Mouse (Mus musculus): ENCODE results near the gene Dgcr2. TPM values are rescaled to one million over a fixed set of nuclear protein-coding genes. Genes with fewer than 3 reads are reported as not detected.

Gene Dgcr2
- polyA plus RNA-seq, 1 experiment from 2014 or later: 106 TPM

GRCm38 (mm10) chr16:17813173-17813572 lies 85.2 kb downstream of the Dgcr2 start:
- H3K27ac ChIP-seq: peak overlapping the region; percentile 30; the same call in 1 of the 2 replicates
- no peaks in the 10 kb centered on the region for H3K9me3 ChIP-seq (replicated peaks)
- peaks cover 71% of the 10 kb centered on the region for H3K27me3 ChIP-seq
- peaks cover 20% of the 10 kb centered on the region for H3K4me1 ChIP-seq
- 53% methylated on average over 4 of the region's 4 CpGs for WGBS
- no peak for ATAC-seq (ENCODE audit: low FRiP score)
- H3K4me3 ChIP-seq: no peak overlapping the region
- no peaks in the 10 kb centered on the region for H3K36me3 ChIP-seq
- H3K9ac ChIP-seq: no peak overlapping the region
- H3K4me2 ChIP-seq (replicated peaks): no peak overlapping the region

- Histone ChIP-seq H3K27ac (no peak overlapping the region), H3K27me3 (peaks cover 71% of the 10 kb centered on the region), H3K4me2 (replicated peaks) (no peak overlapping the region), H3K9me3 (replicated peaks) (no peaks in the 10 kb centered on the region), H3K4me3 (no peak overlapping the region), H3K9ac (no peak overlapping the region), H3K4me1 (peaks cover 30% of the 10 kb centered on the region), H3K36me3 (no peaks in the 10 kb centered on the region)
- 9% methylated on average over 5 of the region's 5 CpGs for WGBS
- no peak for ATAC-seq (ENCODE audit: low FRiP score)
Observed at GRCm38 (mm10) chr16:17812120-17812519, 86.2 kb downstream of the Dgcr2 start.

- H3K4me1 ChIP-seq: peaks cover 46% of the 10 kb centered on the region
- H3K9ac ChIP-seq: no peak overlapping the region
- H3K9me3 ChIP-seq (replicated peaks): no peaks in the 10 kb centered on the region
- peaks cover 73% of the 10 kb centered on the region for H3K27me3 ChIP-seq
- H3K4me2 ChIP-seq (replicated peaks): no peak overlapping the region
- no peaks in the 10 kb centered on the region for H3K36me3 ChIP-seq
- ATAC-seq (ENCODE audit: low FRiP score): no peak
- H3K4me3 ChIP-seq: no peak overlapping the region
- WGBS: 20% methylated on average over 7 of the region's 7 CpGs
- H3K27ac ChIP-seq: peak overlapping the region; percentile 50
Observed at GRCm38 (mm10) chr16:17809711-17810110, 88.7 kb downstream of the Dgcr2 start.

GRCm38 (mm10) chr16:17809125-17809524 lies 89.2 kb downstream of the Dgcr2 start:
- Histone ChIP-seq H3K9me3 (replicated peaks) (no peaks in the 10 kb centered on the region), H3K27me3 (peaks cover 74% of the 10 kb centered on the region), H3K4me3 (no peak overlapping the region), H3K27ac (no peak overlapping the region), H3K36me3 (no peaks in the 10 kb centered on the region), H3K4me2 (replicated peaks) (no peak overlapping the region), H3K9ac (no peak overlapping the region), H3K4me1 (peaks cover 52% of the 10 kb centered on the region)
- 82% methylated on average over 4 of the region's 4 CpGs for WGBS
- no peak for ATAC-seq (ENCODE audit: low FRiP score)

GRCm38 (mm10) chr16:17807192-17808009 lies 91.0 kb downstream of the Dgcr2 start:
- Histone ChIP-seq H3K4me3 (peak overlapping the region; percentile 54), H3K36me3 (no peaks in the 10 kb centered on the region), H3K9me3 (replicated peaks) (no peaks in the 10 kb centered on the region), H3K27me3 (peaks cover 75% of the 10 kb centered on the region), H3K4me2 (replicated peaks) (peak overlapping the region; percentile 92), H3K9ac (peak overlapping the region; percentile 76), H3K27ac (peak overlapping the region; percentile 76), H3K4me1 (peaks cover 69% of the 10 kb centered on the region)
- 3% methylated on average over 73 of the region's 73 CpGs for WGBS
- ATAC-seq (ENCODE audit: low FRiP score): peak; percentile 89

GRCm38 (mm10) chr16:17806581-17807191 lies 91.7 kb downstream of the Dgcr2 start:
- Histone ChIP-seq H3K4me1 (peaks cover 76% of the 10 kb centered on the region), H3K9ac (peak overlapping the region; percentile 76), H3K4me3 (peak overlapping the region; percentile 54), H3K9me3 (replicated peaks) (no peaks in the 10 kb centered on the region), H3K27me3 (peaks cover 82% of the 10 kb centered on the region), H3K27ac (peak overlapping the region; percentile 76), H3K4me2 (replicated peaks) (peak overlapping the region; percentile 92), H3K36me3 (no peaks in the 10 kb centered on the region)
- peak; percentile 44 for ATAC-seq (ENCODE audit: low FRiP score)
- 2% methylated on average over 45 of the region's 50 CpGs for WGBS

GRCm38 (mm10) chr16:17804982-17805381 lies 93.4 kb downstream of the Dgcr2 start:
- Histone ChIP-seq H3K4me1 (peaks cover 73% of the 10 kb centered on the region), H3K27me3 (peaks cover 89% of the 10 kb centered on the region), H3K9me3 (replicated peaks) (no peaks in the 10 kb centered on the region), H3K36me3 (no peaks in the 10 kb centered on the region), H3K4me2 (replicated peaks) (peak overlapping the region; percentile 52), H3K9ac (no peak overlapping the region), H3K27ac (no peak overlapping the region), H3K4me3 (peak overlapping the region; percentile 29)
- 14% methylated on average over 7 of the region's 7 CpGs for WGBS
- no peak for ATAC-seq (ENCODE audit: low FRiP score)

- 0 out of 2 replicates have a peak, but pooled peaks have one; percentile 6 for ATAC-seq (ENCODE audit: low FRiP score)
- peak overlapping the region; percentile 29 for H3K4me3 ChIP-seq
- H3K9me3 ChIP-seq (replicated peaks): no peaks in the 10 kb centered on the region
- H3K36me3 ChIP-seq: no peaks in the 10 kb centered on the region
- 2% methylated on average over 31 of the region's 33 CpGs for WGBS
- H3K27ac ChIP-seq: no peak overlapping the region
- H3K4me2 ChIP-seq (replicated peaks): peak overlapping the region; percentile 52
- peaks cover 69% of the 10 kb centered on the region for H3K4me1 ChIP-seq
- H3K9ac ChIP-seq: 0 out of 2 replicates have a peak overlapping the region, but pooled peaks have one; percentile 41
- peaks cover 91% of the 10 kb centered on the region for H3K27me3 ChIP-seq
Observed at GRCm38 (mm10) chr16:17804449-17804912, 93.9 kb downstream of the Dgcr2 start.

- Histone ChIP-seq H3K9me3 (replicated peaks) (no peaks in the 10 kb centered on the region), H3K4me3 (peak overlapping the region; percentile 31), H3K27ac (no peak overlapping the region), H3K27me3 (peaks cover 92% of the 10 kb centered on the region), H3K9ac (peak overlapping the region; percentile 29), H3K4me1 (peaks cover 66% of the 10 kb centered on the region), H3K36me3 (no peaks in the 10 kb centered on the region), H3K4me2 (replicated peaks) (peak overlapping the region; percentile 55)
- WGBS: 10% methylated on average over 33 of the region's 33 CpGs
- no peak for ATAC-seq (ENCODE audit: low FRiP score)
Observed at GRCm38 (mm10) chr16:17803675-17804448, 94.5 kb downstream of the Dgcr2 start.

GRCm38 (mm10) chr16:17802839-17803674 lies 95.3 kb downstream of the Dgcr2 start:
- Histone ChIP-seq H3K27me3 (peaks cover 94% of the 10 kb centered on the region), H3K4me3 (peak overlapping the region; percentile 31), H3K4me1 (peaks cover 69% of the 10 kb centered on the region), H3K9me3 (replicated peaks) (no peaks in the 10 kb centered on the region), H3K9ac (peak overlapping the region; percentile 29), H3K27ac (no peak overlapping the region), H3K4me2 (replicated peaks) (peak overlapping the region; percentile 55), H3K36me3 (no peaks in the 10 kb centered on the region)
- ATAC-seq (ENCODE audit: low FRiP score): no peak
- WGBS: 2% methylated on average over 83 of the region's 83 CpGs

GRCm38 (mm10) chr16:17802456-17802838 lies 95.9 kb downstream of the Dgcr2 start:
- H3K27me3 ChIP-seq: peaks cover 95% of the 10 kb centered on the region
- peaks cover 65% of the 10 kb centered on the region for H3K4me1 ChIP-seq
- H3K27ac ChIP-seq: no peak overlapping the region
- H3K4me3 ChIP-seq: peak overlapping the region; percentile 31
- ATAC-seq (ENCODE audit: low FRiP score): no peak
- WGBS: 8% methylated on average over 18 of the region's 18 CpGs
- no peaks in the 10 kb centered on the region for H3K36me3 ChIP-seq
- H3K4me2 ChIP-seq (replicated peaks): peak overlapping the region; percentile 55
- H3K9ac ChIP-seq: peak overlapping the region; percentile 29; the same call in 1 of the 2 replicates
- no peaks in the 10 kb centered on the region for H3K9me3 ChIP-seq (replicated peaks)

Data from hindbrain, embryonic 12.5 days (tissue).